Mouse (Mus musculus) A20 (cell line): ENCODE measurements at regions not wholly inside any gene's neighbourhood (a gene's known extent, or its start where the extent isn't known, plus 50 kb on each side); places are given as distances from the start of the nearest gene placed in this dataset.

Experiments
- DNase-seq: peaks from one replicate; pipeline ENCODE4 v3.0.0-alpha.2; 2011; ENCODE audit warnings: low read depth, low spot score

GRCm38 (mm10) chr11:19585228-19585627 is 338.9 kb upstream of the Spred2 start:
- no peak for DNase-seq

- no peak for DNase-seq
Observed at GRCm38 (mm10) chr11:19592506-19593355, 331.4 kb upstream of the Spred2 start.

DNA sequence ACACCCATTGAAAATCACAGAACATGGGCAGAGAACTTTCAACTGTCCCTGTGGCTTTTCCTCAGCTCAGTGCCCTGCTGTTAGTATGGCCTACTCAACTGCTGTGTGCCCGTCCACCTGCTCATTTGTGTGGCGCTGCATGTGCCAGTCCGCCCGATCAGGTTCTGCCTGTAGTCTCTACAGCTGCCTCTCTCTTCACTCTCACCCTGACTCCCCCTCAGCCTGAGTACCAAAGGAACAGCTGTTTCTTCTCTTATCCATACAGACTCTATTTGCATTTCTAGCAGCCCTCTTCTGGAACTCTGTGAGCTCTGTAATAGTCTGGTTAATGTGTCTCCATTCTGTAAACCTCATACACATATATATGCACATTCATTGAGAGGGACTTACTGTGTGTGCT is 329.1 kb upstream of the Spred2 start:
- DNase-seq, result no peak

- DNase-seq, result no peak
Observed at GRCm38 (mm10) chr11:19596336-19596735, 327.8 kb upstream of the Spred2 start.

DNA sequence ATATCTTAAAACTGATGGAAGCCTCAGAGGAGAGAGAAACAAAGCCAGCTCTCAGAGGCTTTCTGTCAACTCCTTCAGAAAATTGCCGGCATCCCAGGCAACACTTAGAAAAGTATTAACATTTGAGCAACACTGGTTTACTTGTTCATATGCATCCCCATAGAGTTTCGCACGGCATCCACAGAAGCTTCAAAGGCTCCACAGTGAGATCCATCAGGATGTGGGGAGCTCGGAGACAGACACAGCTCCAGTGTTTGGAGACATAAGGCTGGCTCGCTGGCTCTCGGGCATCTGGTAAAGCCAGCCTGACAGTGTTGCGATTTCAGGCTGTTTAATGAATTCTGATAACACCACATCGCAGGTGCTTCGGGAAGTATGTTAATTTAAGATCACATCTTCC is 324.7 kb upstream of the Spred2 start:
- no peak for DNase-seq

- no peak for DNase-seq
Observed at GRCm38 (mm10) chr11:19601216-19601938, 322.8 kb upstream of the Spred2 start.

- DNase-seq, result no peak
Observed at GRCm38 (mm10) chr11:19602496-19602895, 321.7 kb upstream of the Spred2 start.

DNA sequence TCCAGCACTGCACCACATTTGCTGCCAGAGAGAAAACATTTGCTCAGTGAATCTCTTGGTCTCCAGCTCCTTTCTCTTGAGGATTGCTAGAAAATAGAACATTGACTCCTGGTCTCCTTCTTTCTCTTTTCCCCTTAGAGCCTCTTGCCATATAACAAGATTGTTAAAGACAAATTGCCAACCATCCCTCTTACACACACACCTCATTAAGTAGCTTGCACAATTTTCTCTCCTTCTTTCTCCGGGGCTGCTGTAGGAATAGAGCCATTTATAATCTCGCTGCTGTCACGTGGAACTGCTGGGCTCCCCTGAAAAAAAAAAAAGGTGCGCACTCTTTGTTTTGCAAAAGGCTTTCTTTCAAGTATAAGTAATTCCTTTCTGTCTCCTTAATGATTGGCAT is 318.6 kb upstream of the Spred2 start:
- no peak for DNase-seq

- DNase-seq, result no peak
Observed at GRCm38 (mm10) chr11:19606943-19607342, 317.2 kb upstream of the Spred2 start.

GRCm38 (mm10) chr11:19607941-19608340 is 316.2 kb upstream of the Spred2 start:
- no peak for DNase-seq

- no peak for DNase-seq
Observed at GRCm38 (mm10) chr11:19608523-19608922, 315.7 kb upstream of the Spred2 start.

- DNase-seq, result no peak
Observed at GRCm38 (mm10) chr11:19610559-19610958, 313.6 kb upstream of the Spred2 start.

GRCm38 (mm10) chr11:19611217-19611616 is 313.0 kb upstream of the Spred2 start:
- no peak for DNase-seq

GRCm38 (mm10) chr11:19616520-19616919 is 307.7 kb upstream of the Spred2 start:
- no peak for DNase-seq

DNA sequence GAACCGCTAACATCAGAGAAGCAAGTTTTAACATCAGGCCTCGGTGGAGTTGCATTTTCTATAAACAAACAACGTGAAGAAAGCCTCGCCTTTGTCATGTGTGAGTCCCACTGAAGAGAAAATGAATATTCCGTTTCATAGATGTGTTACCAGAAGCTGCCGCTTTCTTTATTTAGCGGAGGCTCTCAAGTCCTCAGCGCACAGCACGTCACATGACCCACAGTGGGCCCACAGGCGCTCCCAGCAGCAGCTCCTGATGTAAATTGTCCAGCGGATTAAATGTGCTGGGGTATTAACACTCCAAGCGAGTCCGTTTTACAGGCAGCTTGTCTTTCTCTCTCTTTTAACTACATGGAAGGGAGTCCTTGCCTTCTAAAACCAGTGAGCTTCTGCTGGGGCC is 304.7 kb upstream of the Spred2 start:
- no peak for DNase-seq

- DNase-seq, result no peak
Observed at GRCm38 (mm10) chr11:19631055-19631695, 293.0 kb upstream of the Spred2 start.

DNA sequence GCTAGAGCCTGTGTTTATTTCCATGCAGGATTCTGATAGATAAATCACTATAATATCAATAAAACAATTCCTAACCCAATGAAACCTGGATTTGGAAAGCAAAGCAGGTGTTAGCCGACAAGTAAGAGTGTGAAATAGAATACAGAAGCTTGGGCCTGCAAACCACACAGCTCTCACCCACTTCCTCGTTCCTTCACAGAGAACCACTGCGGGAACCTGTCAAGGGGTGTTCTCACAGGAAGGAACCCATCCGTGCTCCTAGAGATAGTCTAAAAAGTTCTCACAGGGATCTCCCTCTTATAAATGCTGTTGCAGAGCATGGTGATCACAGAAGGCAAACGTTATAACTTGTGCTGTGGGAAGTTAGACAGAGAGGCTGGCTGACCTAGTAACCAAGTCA is 291.7 kb upstream of the Spred2 start:
- DNase-seq, result no peak

DNA sequence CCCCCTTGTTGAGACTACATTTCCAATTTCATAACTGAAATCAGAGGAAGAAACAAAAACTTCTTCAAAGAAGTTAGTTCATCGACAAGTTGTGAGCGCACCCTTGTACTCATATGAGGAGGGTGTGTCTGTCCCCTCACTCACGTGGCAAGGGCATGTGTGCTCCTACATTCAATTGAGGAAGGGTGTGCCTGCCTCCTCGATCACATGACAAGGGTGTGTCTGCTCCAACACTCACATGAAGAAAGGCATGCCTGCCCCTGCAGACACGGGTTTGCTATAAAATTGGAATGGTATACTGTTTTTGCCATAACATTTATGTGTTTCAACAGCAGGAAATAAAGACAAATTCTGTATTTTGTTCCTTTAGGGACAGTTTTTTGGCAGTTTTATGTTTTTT is 290.6 kb upstream of the Spred2 start:
- DNase-seq, result no peak

- DNase-seq, result no peak
Observed at GRCm38 (mm10) chr11:19641153-19641552, 283.0 kb upstream of the Spred2 start.

GRCm38 (mm10) chr11:19644116-19644795 is 279.9 kb upstream of the Spred2 start:
- DNase-seq, result no peak

- no peak for DNase-seq
Observed at GRCm38 (mm10) chr11:19645106-19645505, 279.1 kb upstream of the Spred2 start.

DNA sequence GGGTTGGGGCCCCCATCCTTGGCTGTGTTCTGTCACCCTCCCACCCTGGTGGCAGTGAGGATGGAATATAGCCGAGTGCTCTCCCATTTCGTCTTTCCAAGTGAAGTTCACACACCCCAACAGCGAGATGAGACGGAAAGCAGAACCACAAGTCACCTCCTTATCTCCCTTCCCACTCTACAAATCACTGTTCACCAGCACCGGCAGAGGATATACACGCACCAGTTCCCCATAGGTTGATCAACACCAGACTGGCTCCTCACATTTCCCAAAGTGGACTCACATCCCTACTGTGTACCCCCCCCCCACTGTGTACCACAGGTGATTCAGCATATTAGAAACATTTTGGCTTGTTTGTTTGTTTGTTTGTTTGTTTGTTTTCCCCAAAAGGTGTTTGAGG is 272.7 kb upstream of the Spred2 start:
- DNase-seq, result no peak
